Mouse (Mus musculus): ENCODE measurements around the gene Prdm2. TPM values are rescaled to one million over a fixed set of nuclear protein-coding genes. Genes with fewer than 3 reads are reported as not detected.

Prdm2 gene
- polyA plus RNA-seq, 1 experiment from 2014 or later, result 7.0 TPM

- ATAC-seq, result no peak
- Histone ChIP-seq H3K4me2 (ENCODE audit: low read depth, low read length) (no peak overlapping the region), H3K4me1 (ENCODE audit: control insufficient read depth, insufficient read depth, low read length) (no peaks in the 10 kb centered on the region), H3K4me3 (ENCODE audit: low read length) (no peak overlapping the region), H3K36me3 (ENCODE audit: control insufficient read depth, insufficient read depth, low read length) (no peaks in the 10 kb centered on the region), H3K27me3 (replicated peaks; ENCODE audit: control insufficient read depth, insufficient read depth, low read length) (no peaks in the 10 kb centered on the region), H3K9ac (ENCODE audit: low read depth, low read length) (no peak overlapping the region), H3K27ac (ENCODE audit: low read length) (no peak overlapping the region), H3K9me3 (ENCODE audit: control insufficient read depth, low read length) (no peaks in the 10 kb centered on the region)
- 83% methylated on average over 6 of the region's 6 CpGs for WGBS
Measured at GRCm38 (mm10) chr4:143125290-143125689, 87.5 kb downstream of the Prdm2 start.

- H3K27ac ChIP-seq (ENCODE audit: low read length), result no peak overlapping the region
- H3K4me1 ChIP-seq (ENCODE audit: control insufficient read depth, insufficient read depth, low read length), result no peaks in the 10 kb centered on the region
- H3K27me3 ChIP-seq (replicated peaks; ENCODE audit: control insufficient read depth, insufficient read depth, low read length), result no peaks in the 10 kb centered on the region
- H3K4me3 ChIP-seq (ENCODE audit: low read length), result no peak overlapping the region
- no peak overlapping the region for H3K4me2 ChIP-seq (ENCODE audit: low read depth, low read length)
- 85% methylated on average over 10 of the region's 10 CpGs for whole genome bisulfite sequencing
- H3K9ac ChIP-seq (ENCODE audit: low read depth, low read length), result no peak overlapping the region
- H3K9me3 ChIP-seq (ENCODE audit: control insufficient read depth, low read length), result no peaks in the 10 kb centered on the region
- H3K36me3 ChIP-seq (ENCODE audit: control insufficient read depth, insufficient read depth, low read length), result no peaks in the 10 kb centered on the region
- ATAC-seq, result no peak
Measured at GRCm38 (mm10) chr4:143123043-143123442, 89.8 kb downstream of the Prdm2 start.

- no peaks in the 10 kb centered on the region for H3K27me3 ChIP-seq (replicated peaks; ENCODE audit: control insufficient read depth, insufficient read depth, low read length)
- no peak for ATAC-seq
- WGBS, result 81% methylated on average over 3 of the region's 3 CpGs
Measured at GRCm38 (mm10) chr4:143121174-143121573, 91.6 kb downstream of the Prdm2 start.

GRCm38 (mm10) chr4:143120008-143120407 is 92.8 kb downstream of the Prdm2 start:
- no peak overlapping the region for H3K9ac ChIP-seq (ENCODE audit: low read depth, low read length)
- no peaks in the 10 kb centered on the region for H3K4me1 ChIP-seq (ENCODE audit: control insufficient read depth, insufficient read depth, low read length)
- no peak overlapping the region for H3K4me3 ChIP-seq (ENCODE audit: low read length)
- 86% methylated on average over 8 of the region's 8 CpGs for WGBS
- no peaks in the 10 kb centered on the region for H3K27me3 ChIP-seq (replicated peaks; ENCODE audit: control insufficient read depth, insufficient read depth, low read length)
- H3K9me3 ChIP-seq (ENCODE audit: control insufficient read depth, low read length), result no peaks in the 10 kb centered on the region
- no peaks in the 10 kb centered on the region for H3K36me3 ChIP-seq (ENCODE audit: control insufficient read depth, insufficient read depth, low read length)
- H3K4me2 ChIP-seq (ENCODE audit: low read depth, low read length), result no peak overlapping the region
- no peak overlapping the region for H3K27ac ChIP-seq (ENCODE audit: low read length)
- ATAC-seq, result no peak

More at GRCm38 (mm10) chr4:143121174-143121573, 91.6 kb downstream of the Prdm2 start:
- no peak overlapping the region for H3K4me3 ChIP-seq (ENCODE audit: low read length)
- no peak overlapping the region for H3K27ac ChIP-seq (ENCODE audit: low read length)
- no peaks in the 10 kb centered on the region for H3K36me3 ChIP-seq (ENCODE audit: control insufficient read depth, insufficient read depth, low read length)
- H3K9ac ChIP-seq (ENCODE audit: low read depth, low read length), result no peak overlapping the region
- no peaks in the 10 kb centered on the region for H3K9me3 ChIP-seq (ENCODE audit: control insufficient read depth, low read length)
- H3K4me2 ChIP-seq (ENCODE audit: low read depth, low read length), result no peak overlapping the region
- no peaks in the 10 kb centered on the region for H3K4me1 ChIP-seq (ENCODE audit: control insufficient read depth, insufficient read depth, low read length)

- no peak for ATAC-seq
Measured at GRCm38 (mm10) chr4:143118843-143119242, 94.0 kb downstream of the Prdm2 start.

GRCm38 (mm10) chr4:143115851-143116250 is 96.9 kb downstream of the Prdm2 start:
- ATAC-seq, result no peak
- H3K4me3 ChIP-seq (ENCODE audit: low read length), result no peak overlapping the region
- H3K27ac ChIP-seq (ENCODE audit: low read length), result no peak overlapping the region
- no peak overlapping the region for H3K4me2 ChIP-seq (ENCODE audit: low read depth, low read length)
- H3K9ac ChIP-seq (ENCODE audit: low read depth, low read length), result no peak overlapping the region
- no peaks in the 10 kb centered on the region for H3K9me3 ChIP-seq (ENCODE audit: control insufficient read depth, low read length)
- 73% methylated on average over 12 of the region's 12 CpGs for WGBS
- no peaks in the 10 kb centered on the region for H3K4me1 ChIP-seq (ENCODE audit: control insufficient read depth, insufficient read depth, low read length)
- no peaks in the 10 kb centered on the region for H3K27me3 ChIP-seq (replicated peaks; ENCODE audit: control insufficient read depth, insufficient read depth, low read length)
- no peaks in the 10 kb centered on the region for H3K36me3 ChIP-seq (ENCODE audit: control insufficient read depth, insufficient read depth, low read length)

More at GRCm38 (mm10) chr4:143118843-143119242, 94.0 kb downstream of the Prdm2 start:
- Histone ChIP-seq H3K4me3 (ENCODE audit: low read length) (no peak overlapping the region), H3K36me3 (ENCODE audit: control insufficient read depth, insufficient read depth, low read length) (no peaks in the 10 kb centered on the region), H3K9me3 (ENCODE audit: control insufficient read depth, low read length) (no peaks in the 10 kb centered on the region), H3K4me2 (ENCODE audit: low read depth, low read length) (no peak overlapping the region), H3K27me3 (replicated peaks; ENCODE audit: control insufficient read depth, insufficient read depth, low read length) (no peaks in the 10 kb centered on the region), H3K9ac (ENCODE audit: low read depth, low read length) (no peak overlapping the region), H3K27ac (ENCODE audit: low read length) (no peak overlapping the region), H3K4me1 (ENCODE audit: control insufficient read depth, insufficient read depth, low read length) (no peaks in the 10 kb centered on the region)
- 54% methylated on average over 4 of the region's 4 CpGs for whole genome bisulfite sequencing

- Histone ChIP-seq H3K27ac (ENCODE audit: low read length) (no peak overlapping the region), H3K4me1 (ENCODE audit: control insufficient read depth, insufficient read depth, low read length) (no peaks in the 10 kb centered on the region), H3K9ac (ENCODE audit: low read depth, low read length) (no peak overlapping the region), H3K27me3 (replicated peaks; ENCODE audit: control insufficient read depth, insufficient read depth, low read length) (no peaks in the 10 kb centered on the region), H3K36me3 (ENCODE audit: control insufficient read depth, insufficient read depth, low read length) (peaks cover 6% of the 10 kb centered on the region), H3K4me3 (ENCODE audit: low read length) (no peak overlapping the region), H3K9me3 (ENCODE audit: control insufficient read depth, low read length) (no peaks in the 10 kb centered on the region), H3K4me2 (ENCODE audit: low read depth, low read length) (no peak overlapping the region)
- peak; percentile 71 for ATAC-seq
- 69% methylated on average over 21 of the region's 21 CpGs for WGBS
Measured at GRCm38 (mm10) chr4:143114232-143114979, 98.4 kb downstream of the Prdm2 start.

- H3K27ac ChIP-seq (ENCODE audit: low read length), result no peak overlapping the region
- 43% methylated on average over 6 of the region's 6 CpGs for WGBS
- H3K4me3 ChIP-seq (ENCODE audit: low read length), result no peak overlapping the region
- H3K4me2 ChIP-seq (ENCODE audit: low read depth, low read length), result no peak overlapping the region
- no peaks in the 10 kb centered on the region for H3K9me3 ChIP-seq (ENCODE audit: control insufficient read depth, low read length)
- no peaks in the 10 kb centered on the region for H3K27me3 ChIP-seq (replicated peaks; ENCODE audit: control insufficient read depth, insufficient read depth, low read length)
- ATAC-seq, result no peak
- H3K36me3 ChIP-seq (ENCODE audit: control insufficient read depth, insufficient read depth, low read length), result peaks cover 6% of the 10 kb centered on the region
- no peak overlapping the region for H3K9ac ChIP-seq (ENCODE audit: low read depth, low read length)
- no peaks in the 10 kb centered on the region; the same call in 1 of the 2 replicates for H3K4me1 ChIP-seq (ENCODE audit: control insufficient read depth, insufficient read depth, low read length)
Measured at GRCm38 (mm10) chr4:143112985-143113384, 99.8 kb downstream of the Prdm2 start.

- H3K27me3 ChIP-seq (replicated peaks; ENCODE audit: control insufficient read depth, insufficient read depth, low read length), result no peaks in the 10 kb centered on the region
- no peak overlapping the region for H3K4me2 ChIP-seq (ENCODE audit: low read depth, low read length)
- WGBS, result 93% methylated on average over 2 of the region's 2 CpGs
- no peak overlapping the region for H3K9ac ChIP-seq (ENCODE audit: low read depth, low read length)
- H3K9me3 ChIP-seq (ENCODE audit: control insufficient read depth, low read length), result no peaks in the 10 kb centered on the region
- no peak overlapping the region for H3K4me3 ChIP-seq (ENCODE audit: low read length)
- no peak for ATAC-seq
- H3K4me1 ChIP-seq (ENCODE audit: control insufficient read depth, insufficient read depth, low read length), result no peaks in the 10 kb centered on the region; the same call in 1 of the 2 replicates
- H3K27ac ChIP-seq (ENCODE audit: low read length), result no peak overlapping the region
- H3K36me3 ChIP-seq (ENCODE audit: control insufficient read depth, insufficient read depth, low read length), result peaks cover 6% of the 10 kb centered on the region
Measured at GRCm38 (mm10) chr4:143112439-143112838, 100.4 kb downstream of the Prdm2 start.

Data from intestine, embryonic 16.5 days (tissue).